Mouse (Mus musculus): ENCODE data around the gene Vegfb. TPM values are rescaled to one million over a fixed set of nuclear protein-coding genes. Genes with fewer than 3 reads are reported as not detected.

Gene Vegfb
- polyA plus RNA-seq, 1 experiment from 2014 or later, result 23.2 TPM

GRCm38 (mm10) chr19:6933436-6934194 lies 53.8 kb downstream of the Vegfb start:
- Histone ChIP-seq H3K27ac (ENCODE audit: low read depth, low read length) (no peak overlapping the region), H3K4me3 (ENCODE audit: low read depth, low read length) (peak overlapping the region; percentile 42), H3K4me1 (replicated peaks; ENCODE audit: control insufficient read depth, insufficient read depth, low read length) (peaks cover 6% of the 10 kb centered on the region), H3K9ac (ENCODE audit: low read depth, low read length) (0 out of 2 replicates have a peak overlapping the region, but pooled peaks have one; percentile 26), H3K4me2 (replicated peaks; ENCODE audit: low read depth) (peak overlapping the region; percentile 74), H3K9me3 (ENCODE audit: control insufficient read depth) (no peaks in the 10 kb centered on the region), H3K27me3 (replicated peaks; ENCODE audit: control insufficient read depth, insufficient read depth, low read length) (peaks cover 49% of the 10 kb centered on the region), H3K36me3 (ENCODE audit: control insufficient read depth, insufficient read depth) (no peaks in the 10 kb centered on the region)
- 0 out of 2 replicates have a peak, but pooled peaks have one; percentile 4 for TF ChIP-seq CTCF (IDR thresholded peaks at IDR 0.05; ENCODE audit: low read depth)
- 5% methylated on average over 58 of the region's 58 CpGs for WGBS
- ATAC-seq, result peak; percentile 26; the same call in 1 of the 2 replicates

DNA sequence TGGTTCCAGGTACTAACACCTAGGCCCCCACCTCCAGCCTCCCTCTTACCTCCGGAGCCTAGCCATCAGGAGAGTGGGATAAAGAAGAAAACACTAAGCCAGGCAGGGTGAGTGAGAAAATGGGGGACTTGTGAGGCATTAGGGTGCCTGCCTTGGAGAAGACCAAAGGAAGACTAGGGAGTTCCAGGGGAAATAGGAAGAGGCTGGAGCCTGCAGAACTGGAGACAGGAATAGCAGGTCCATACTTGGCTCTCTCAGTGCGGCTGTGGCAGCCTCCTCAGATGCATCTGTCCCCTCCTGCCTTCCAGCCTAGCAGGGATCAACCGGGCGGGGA lies 54.4 kb downstream of the Vegfb start:
- 26% methylated on average over 4 of the region's 4 CpGs for WGBS
- no peaks in the 10 kb centered on the region for H3K9me3 ChIP-seq (ENCODE audit: control insufficient read depth)
- H3K9ac ChIP-seq (ENCODE audit: low read depth, low read length), result no peak overlapping the region

More for the DNA sequence above, 54.4 kb downstream of the Vegfb start:
- no peak for TF ChIP-seq CTCF (IDR thresholded peaks at IDR 0.05; ENCODE audit: low read depth)
- peak overlapping the region; percentile 74; the same call in 1 of the 2 replicates for H3K4me2 ChIP-seq (replicated peaks; ENCODE audit: low read depth)
- ATAC-seq, result no peak
- peak overlapping the region; percentile 42; the same call in 1 of the 2 replicates for H3K4me3 ChIP-seq (ENCODE audit: low read depth, low read length)
- no peak overlapping the region for H3K27ac ChIP-seq (ENCODE audit: low read depth, low read length)
- peaks cover 6% of the 10 kb centered on the region for H3K4me1 ChIP-seq (replicated peaks; ENCODE audit: control insufficient read depth, insufficient read depth, low read length)
- peaks cover 53% of the 10 kb centered on the region for H3K27me3 ChIP-seq (replicated peaks; ENCODE audit: control insufficient read depth, insufficient read depth, low read length)
- no peaks in the 10 kb centered on the region for H3K36me3 ChIP-seq (ENCODE audit: control insufficient read depth, insufficient read depth)

Other genes with a start within 250 kb of the Vegfb start
- 15.7 and 16.7 TPM in 2 replicates for gene Rps6ka4, start 147.0 kb downstream of the Vegfb start, polyA plus RNA-seq (2015; fragmentation: Nextera tagmentation; extraction: Ambion mirVana)
- 1.4 and 1.7 TPM in 2 replicates for gene Ccdc88b, start 129.4 kb downstream of the Vegfb start, polyA plus RNA-seq (2015; fragmentation: Nextera tagmentation; extraction: Ambion mirVana)
- gene Trmt112, start 78.0 kb downstream of the Vegfb start, polyA plus RNA-seq (2015; fragmentation: Nextera tagmentation; extraction: Ambion mirVana), result 52.0 and 54.4 TPM in 2 replicates
- 910 and 912 TPM in 2 replicates for gene Prdx5, start 77.5 kb downstream of the Vegfb start, polyA plus RNA-seq (2015; fragmentation: Nextera tagmentation; extraction: Ambion mirVana)
- gene Esrra, start 65.8 kb downstream of the Vegfb start, polyA plus RNA-seq (2015; fragmentation: Nextera tagmentation; extraction: Ambion mirVana), result 63.6 TPM in 2 replicates
- 0.65 and 0.76 TPM in 2 replicates for gene Catsperz, start 62.3 kb downstream of the Vegfb start, polyA plus RNA-seq (2015; fragmentation: Nextera tagmentation; extraction: Ambion mirVana)
- gene Kcnk4, start 53.1 kb downstream of the Vegfb start, polyA plus RNA-seq (2015; fragmentation: Nextera tagmentation; extraction: Ambion mirVana), result 0.21 and 0.38 TPM in 2 replicates
- 66.2 and 70.1 TPM in 2 replicates for gene Bad, start 45.8 kb downstream of the Vegfb start, polyA plus RNA-seq (2015; fragmentation: Nextera tagmentation; extraction: Ambion mirVana)
- gene Gpr137, start 45.2 kb downstream of the Vegfb start, polyA plus RNA-seq (2015; fragmentation: Nextera tagmentation; extraction: Ambion mirVana), result 20.0 and 20.9 TPM in 2 replicates
- gene Ppp1r14b, start 12.7 kb downstream of the Vegfb start, polyA plus RNA-seq (2015; fragmentation: Nextera tagmentation; extraction: Ambion mirVana), result 102 and 105 TPM in 2 replicates
- gene Plcb3, start 11.2 kb downstream of the Vegfb start, polyA plus RNA-seq (2015; fragmentation: Nextera tagmentation; extraction: Ambion mirVana), result 107 and 123 TPM in 2 replicates
- gene Fkbp2, start 7.2 kb downstream of the Vegfb start, polyA plus RNA-seq (2015; fragmentation: Nextera tagmentation; extraction: Ambion mirVana), result 135 and 142 TPM in 2 replicates
- gene Dnajc4, start 4.9 kb upstream of the Vegfb start, polyA plus RNA-seq (2015; fragmentation: Nextera tagmentation; extraction: Ambion mirVana), result 32.3 and 35.1 TPM in 2 replicates
- 50.4 and 51.9 TPM in 2 replicates for gene Nudt22, start 8.5 kb upstream of the Vegfb start, polyA plus RNA-seq (2015; fragmentation: Nextera tagmentation; extraction: Ambion mirVana)
- gene Trpt1, start 8.5 kb upstream of the Vegfb start, polyA plus RNA-seq (2015; fragmentation: Nextera tagmentation; extraction: Ambion mirVana), result 7.6 and 10.2 TPM in 2 replicates
- 8.9 and 9.3 TPM in 2 replicates for gene Fermt3, start 31.8 kb upstream of the Vegfb start, polyA plus RNA-seq (2015; fragmentation: Nextera tagmentation; extraction: Ambion mirVana)
- gene Stip1, start 52.3 kb upstream of the Vegfb start, polyA plus RNA-seq (2015; fragmentation: Nextera tagmentation; extraction: Ambion mirVana), result 46.2 and 47.8 TPM in 2 replicates
- 14.4 and 15.1 TPM in 2 replicates for gene Macrod1, start 69.2 kb upstream of the Vegfb start, polyA plus RNA-seq (2015; fragmentation: Nextera tagmentation; extraction: Ambion mirVana)
- gene Flrt1, start 118.1 kb upstream of the Vegfb start, polyA plus RNA-seq (2015; fragmentation: Nextera tagmentation; extraction: Ambion mirVana), result 0.75 and 0.82 TPM in 2 replicates
- 121 and 126 TPM in 2 replicates for gene Otub1, start 218.7 kb upstream of the Vegfb start, polyA plus RNA-seq (2015; fragmentation: Nextera tagmentation; extraction: Ambion mirVana)
- gene Cox8a, start 230.0 kb upstream of the Vegfb start, polyA plus RNA-seq (2015; fragmentation: Nextera tagmentation; extraction: Ambion mirVana), result 2,194 and 2,204 TPM in 2 replicates